Mouse (Mus musculus) cerebellum, adult (tissue): ENCODE results near the gene Tap1.
"Not testable (repeated sequence)": the region's sequence is repeated elsewhere in the genome, so short reads cannot be mapped to it uniquely, and the experiment has no call there.

Experiments
- ATAC-seq: cut with Nextera tagmentation; 2 replicates; pipeline ENCODE4 v1.9.2; 2017; ENCODE audit warnings: mild to moderate bottlenecking, moderate library complexity, mixed read lengths; ENCODE audit not compliant: insufficient number of reproducible peaks, low FRiP score, low TSS enrichment

Gene Tap1

DNA sequence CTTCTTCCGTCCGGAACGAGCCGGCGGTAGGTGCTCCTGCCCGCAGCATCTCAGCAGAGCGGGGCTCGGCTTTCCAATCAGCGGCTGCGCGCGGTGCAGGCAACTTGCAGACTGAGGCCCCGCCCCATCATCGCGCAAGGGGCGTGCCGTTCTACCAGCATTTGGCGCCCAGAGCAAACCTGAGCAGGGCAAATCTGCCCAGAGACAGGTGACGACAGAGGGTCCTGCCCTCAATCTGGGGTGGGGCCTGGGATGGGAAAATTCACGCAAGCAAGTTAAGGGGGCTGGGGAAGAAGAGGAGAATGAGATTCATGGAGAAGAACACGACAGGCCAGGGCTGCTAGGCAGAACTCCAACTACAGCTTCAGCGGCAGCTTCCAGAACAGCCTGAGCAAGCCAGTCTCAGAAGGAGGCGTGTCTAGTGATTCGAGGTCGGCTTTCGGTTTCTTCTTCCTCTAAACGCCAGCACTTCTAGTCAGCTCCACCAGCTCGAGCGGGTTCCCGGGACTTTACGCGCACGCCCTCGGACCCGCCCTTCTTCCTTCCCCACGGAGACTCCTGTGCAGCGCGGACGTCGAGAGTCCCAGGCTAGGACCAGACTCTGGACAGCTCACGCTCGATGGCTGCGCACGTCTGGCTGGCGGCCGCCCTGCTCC lies at the start of gene Tap1, which contains the start of gene Psmb9:
Gene Tap1, plus strand, starts transcription at position 293 of the 656 bp plus-strand sequence.
Gene Psmb9, minus strand, starts transcription at position 504 of the 656 bp plus-strand sequence.
- peak; percentile 74 for ATAC-seq

GRCm38 (mm10) chr17:34137601-34138000 lies 49.8 kb upstream of the Tap1 start:
- ATAC-seq = no peak

- no peak for ATAC-seq
These were observed 48.7 kb upstream of the Tap1 start for GRCm38 (mm10) chr17:34138655-34139054.

DNA sequence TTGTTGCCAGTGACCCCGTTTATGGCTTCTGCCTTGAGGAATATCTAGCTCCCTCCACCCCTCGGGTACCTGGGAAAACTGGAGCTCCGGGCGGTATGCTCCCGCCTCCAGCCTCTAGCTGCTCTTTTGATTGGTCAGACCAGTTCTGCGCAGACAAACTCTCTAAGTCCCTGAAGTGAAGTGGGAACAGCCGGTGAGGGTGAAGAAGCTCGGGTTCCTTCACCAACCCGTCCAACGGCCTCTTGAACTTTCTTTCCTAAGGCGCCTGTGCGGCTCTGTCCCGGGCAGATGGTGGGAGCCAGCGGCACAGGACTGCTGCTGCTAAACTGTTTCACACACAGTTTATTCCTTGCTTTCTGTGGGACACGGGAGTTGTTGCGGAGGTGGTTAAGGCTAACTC lies 47.9 kb upstream of the Tap1 start:
- ATAC-seq = no peak

GRCm38 (mm10) chr17:34140240-34140639 lies 47.1 kb upstream of the Tap1 start:
- ATAC-seq = no peak

DNA sequence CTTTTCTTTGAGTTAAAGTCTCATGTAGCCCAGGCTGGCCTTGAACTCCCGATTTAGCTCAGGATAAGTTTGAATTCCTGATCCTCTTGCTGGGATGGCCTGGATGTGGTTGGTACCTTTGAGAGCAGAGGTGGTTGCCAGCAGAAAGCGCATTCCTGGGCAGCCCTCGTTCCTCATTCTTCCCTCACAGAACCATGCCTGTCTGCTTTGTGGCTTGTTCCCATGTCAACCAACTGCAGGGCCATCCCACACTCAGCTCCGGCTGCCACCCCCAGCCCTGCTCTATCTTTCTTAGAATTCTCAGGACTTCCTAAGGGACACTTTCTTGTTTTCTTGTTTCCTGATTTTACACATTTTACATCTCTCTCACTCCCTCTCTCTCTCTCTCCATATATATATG lies 45.9 kb upstream of the Tap1 start:
- ATAC-seq = no peak

- no peak for ATAC-seq
These were observed 44.8 kb upstream of the Tap1 start for GRCm38 (mm10) chr17:34142456-34143010.

DNA sequence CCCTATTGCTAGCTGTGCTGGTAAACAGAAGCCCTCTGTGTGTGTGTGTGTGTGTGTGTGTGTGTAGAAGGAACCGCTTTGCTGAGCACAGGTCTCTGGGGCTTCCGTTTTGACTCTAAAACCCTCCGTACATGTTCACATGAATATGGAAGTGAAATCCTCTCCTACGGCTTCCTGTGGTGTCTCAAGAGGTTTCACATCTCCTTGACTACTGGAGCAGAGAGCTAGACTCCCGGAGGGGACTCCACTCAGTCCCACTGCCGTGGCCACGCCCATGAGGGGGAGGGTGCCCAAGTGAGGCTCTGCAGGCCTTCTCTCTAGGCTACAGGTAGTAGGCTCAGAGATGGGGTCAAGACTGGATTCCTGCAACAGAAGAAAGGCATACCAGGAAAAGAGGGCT lies 44.3 kb upstream of the Tap1 start, which contains the start of gene H2-DMb2:
Gene H2-DMb2, plus strand, starts transcription at position 275 of the 400 bp plus-strand sequence.
- ATAC-seq = no peak

GRCm38 (mm10) chr17:34143461-34143860 lies 43.9 kb upstream of the Tap1 start:
- ATAC-seq = no peak

DNA sequence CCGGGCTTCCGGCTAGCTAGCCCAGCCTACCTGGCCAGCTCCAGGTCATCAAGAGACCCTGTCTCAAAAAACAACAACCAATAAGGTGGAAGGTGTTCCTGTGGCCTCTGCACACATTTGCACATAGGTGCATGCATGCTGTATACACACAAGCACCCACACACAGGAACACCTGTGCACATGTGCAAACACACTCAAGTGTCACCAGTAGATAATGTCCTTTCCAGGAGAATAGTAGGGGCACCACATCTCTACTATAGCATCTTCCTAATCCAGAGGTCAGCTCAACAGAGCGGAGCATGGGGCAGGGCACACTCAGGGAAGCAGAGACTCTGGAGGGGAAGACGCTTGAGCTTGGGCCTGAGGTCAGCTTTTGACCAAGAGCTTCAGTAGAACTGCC lies 43.1 kb upstream of the Tap1 start:
- ATAC-seq = not testable (repeated sequence)

- ATAC-seq = no peak
These were observed 42.4 kb upstream of the Tap1 start for GRCm38 (mm10) chr17:34144960-34145371.

DNA sequence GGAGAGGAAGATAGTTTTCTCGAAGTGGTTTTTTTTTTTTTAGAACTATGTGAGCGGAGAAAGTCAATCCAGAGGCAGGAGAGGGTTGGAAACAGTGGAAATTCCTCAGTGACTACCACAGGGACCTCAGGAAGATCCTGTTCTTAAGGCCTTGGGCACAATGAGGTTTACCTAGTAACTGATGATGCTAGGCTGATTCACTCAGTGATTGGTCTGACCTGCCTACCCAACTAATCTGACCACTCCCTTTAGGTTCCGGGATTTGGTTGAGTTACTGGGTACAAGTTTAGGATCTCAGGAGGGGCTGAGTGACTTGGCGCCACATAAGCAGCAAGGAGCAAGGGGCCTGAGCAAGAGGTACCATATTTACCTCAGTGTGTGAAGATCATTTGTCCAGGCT lies 34.4 kb upstream of the Tap1 start, which contains the start of gene H2-DMb1:
Gene H2-DMb1, plus strand, starts transcription at position 150 of the 400 bp plus-strand sequence.
- no peak for ATAC-seq

GRCm38 (mm10) chr17:34155534-34155933 lies 31.8 kb upstream of the Tap1 start:
- no peak for ATAC-seq

DNA sequence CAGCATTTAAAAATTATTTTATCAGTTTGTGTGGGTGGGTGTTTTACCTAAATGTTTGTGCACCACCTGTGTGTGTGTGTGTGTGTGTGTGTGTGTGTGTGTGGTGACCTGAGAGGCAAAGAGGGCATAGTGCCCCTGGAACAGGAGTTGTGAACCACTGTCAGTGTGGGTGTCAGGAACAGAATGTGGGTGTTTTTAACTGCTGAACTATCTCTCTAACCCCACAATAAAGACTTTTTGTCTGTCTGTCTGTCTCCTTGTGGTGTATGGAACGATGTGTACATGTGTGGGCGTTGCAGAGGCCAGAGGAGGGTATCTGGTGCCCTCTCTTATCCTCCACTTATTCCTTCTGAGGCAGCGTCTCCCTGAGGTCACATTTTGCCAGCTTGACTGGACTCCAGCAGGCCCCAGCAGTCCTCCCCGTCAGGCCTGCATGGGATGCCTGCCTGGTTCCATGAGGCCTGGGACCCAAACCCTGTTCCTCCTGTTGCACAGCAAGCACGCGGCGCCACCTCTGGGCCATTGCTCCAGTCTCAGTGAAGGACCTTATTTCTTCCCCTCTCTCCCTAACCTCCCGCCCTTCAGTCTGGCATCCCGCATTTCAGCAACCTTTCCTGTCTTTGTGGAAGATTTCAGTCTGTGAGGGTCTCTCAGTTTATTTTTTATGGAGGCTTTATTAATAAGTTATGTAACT lies 23.0 kb upstream of the Tap1 start:
- ATAC-seq = no peak

- no peak for ATAC-seq
These were observed 22.2 kb upstream of the Tap1 start for GRCm38 (mm10) chr17:34165033-34165730.

DNA sequence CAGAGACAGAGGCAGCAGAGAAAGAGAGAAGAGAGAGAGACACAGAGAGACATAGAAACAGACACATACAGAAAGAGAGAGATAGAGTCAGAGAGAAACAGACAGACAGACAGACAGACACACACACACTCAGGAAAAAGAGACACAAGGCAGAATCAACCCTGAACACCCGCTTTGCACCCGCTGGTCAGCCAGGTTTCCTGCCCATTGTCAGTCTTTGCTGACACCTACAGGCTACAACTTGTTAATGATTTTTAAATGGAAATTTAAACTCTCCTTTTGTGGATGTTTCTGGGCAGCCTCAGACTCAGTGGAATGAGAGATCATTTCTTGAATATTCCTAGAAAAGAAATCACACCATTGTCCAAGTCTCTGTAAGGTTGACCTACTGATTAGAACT lies 18.1 kb upstream of the Tap1 start:
- ATAC-seq = no peak

GRCm38 (mm10) chr17:34170487-34170876 lies 16.9 kb upstream of the Tap1 start:
- ATAC-seq = no peak

DNA sequence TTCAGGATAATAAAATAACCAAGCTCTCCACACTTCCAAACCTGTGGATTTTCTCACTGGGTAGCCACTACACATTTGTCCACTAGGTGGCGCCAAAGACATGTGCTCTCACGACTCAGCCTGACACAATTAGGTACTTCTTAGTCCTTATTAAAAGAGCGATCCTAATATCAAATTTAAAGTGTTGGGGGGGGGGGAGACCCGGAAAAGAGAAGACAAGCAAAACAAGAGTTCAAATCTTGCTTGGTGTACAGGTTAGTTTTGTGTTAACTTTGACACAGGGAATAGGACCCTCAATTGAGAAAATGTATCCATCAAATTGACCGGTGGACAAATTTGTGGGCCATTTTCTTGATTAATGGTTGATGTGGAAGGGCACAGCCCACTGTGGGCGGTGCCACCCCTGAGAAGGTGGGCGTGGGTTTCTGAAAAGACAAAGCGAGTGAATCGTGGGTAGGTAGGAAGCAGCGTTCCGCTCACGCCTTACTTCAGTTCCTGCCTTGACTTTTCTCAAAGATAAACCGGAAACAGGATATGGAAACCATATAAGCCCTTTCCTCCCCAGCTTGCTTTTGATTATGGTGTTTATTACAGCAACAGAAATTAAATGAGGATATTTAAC lies 16.4 kb upstream of the Tap1 start:
- no peak; the same call in 1 of the 2 replicates for ATAC-seq

DNA sequence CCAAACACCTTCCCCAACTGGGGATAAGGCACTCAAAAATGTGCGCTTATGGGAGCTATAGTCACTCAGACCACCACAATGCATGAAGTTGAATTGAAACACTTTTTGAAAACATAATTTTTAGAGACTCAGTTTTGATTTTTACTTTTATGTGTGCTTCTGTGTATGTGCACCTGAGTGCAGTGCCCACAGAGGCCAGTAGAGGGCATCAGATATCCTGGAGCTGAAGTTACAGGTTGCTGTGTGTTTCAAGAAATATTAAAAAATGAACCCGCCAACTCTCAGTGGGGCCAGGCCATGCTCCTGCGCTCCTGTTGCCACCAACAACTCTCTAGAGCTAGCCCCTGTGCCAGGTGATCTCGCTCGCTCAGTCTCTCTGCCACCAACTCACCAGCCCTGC lies 14.8 kb upstream of the Tap1 start:
- ATAC-seq = no peak

DNA sequence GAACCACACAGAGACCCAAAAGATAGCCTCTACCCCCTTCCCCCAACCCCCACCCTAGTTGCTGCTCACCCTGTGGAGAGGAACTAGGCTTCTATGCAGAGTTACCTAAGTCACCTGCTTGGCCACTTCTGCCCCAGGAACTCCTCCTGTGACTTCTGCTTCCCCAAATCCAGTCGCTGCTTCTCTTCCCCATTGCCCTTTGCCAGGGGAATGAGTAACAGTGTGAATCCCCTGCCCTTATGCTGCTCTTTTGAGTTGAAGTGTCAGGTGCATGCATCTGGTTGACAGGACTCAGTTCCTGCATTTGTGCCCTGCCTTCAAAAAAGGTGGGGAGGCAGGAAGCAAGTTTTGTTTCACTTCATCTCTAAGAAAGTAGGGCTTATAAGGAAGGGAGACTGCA lies 13.3 kb upstream of the Tap1 start:
- no peak for ATAC-seq
